Mouse (Mus musculus) embryonic facial prominence, embryonic 14.5 days (tissue): Measurements from ENCODE around the gene Gm13290. TPM values are rescaled to one million over a fixed set of nuclear protein-coding genes. Genes with fewer than 3 reads are reported as not detected.
"Not testable (repeated sequence)": the region's sequence is repeated elsewhere in the genome, so short reads cannot be mapped to it uniquely, and the experiment has no call there.

Experiments used
- ATAC-seq: fragments of 200-750 bp; cut with Nextera tagmentation; 2 replicates; pipeline ENCODE4 v1.8.0; 2017; ENCODE audit warnings: low read depth, moderate number of reproducible peaks, moderate TSS enrichment
- DNase-seq: peaks from one replicate; pipeline ENCODE4 v3.0.0-alpha.2; 2015; ENCODE audit warnings: low spot score
- H3K27ac ChIP-seq: fragments of 300-500 bp; sonication (generic); replicated peaks from 2 replicates; pipeline ENCODE4 v1.5.1; 2014; ENCODE audit warnings: low read depth, mild to moderate bottlenecking, low read length, moderate library complexity
- H3K27me3 ChIP-seq: fragments of 300-500 bp; sonication (generic); replicated peaks from 2 replicates; pipeline ENCODE4 v1.6.1; 2014; ENCODE audit warnings: low read length; ENCODE audit not compliant: control insufficient read depth, insufficient read depth
- H3K36me3 ChIP-seq: fragments of 300-500 bp; sonication (generic); 2 replicates; pipeline ENCODE4 v1.6.1; 2014; ENCODE audit warnings: low read length, mixed read lengths; ENCODE audit not compliant: control insufficient read depth, insufficient read depth
- H3K4me1 ChIP-seq: fragments of 300-500 bp; sonication (generic); 2 replicates; pipeline ENCODE4 v1.6.1; 2014; ENCODE audit warnings: antibody characterized with exemption, low read length; ENCODE audit not compliant: control insufficient read depth, insufficient read depth
- H3K4me2 ChIP-seq: fragments of 300-500 bp; sonication (generic); 2 replicates; pipeline ENCODE4 v1.6.1; 2014; ENCODE audit warnings: low read depth, mild to moderate bottlenecking, low read length, moderate library complexity, mixed read lengths
- H3K4me3 ChIP-seq: fragments of 300-500 bp; sonication (generic); 2 replicates; pipeline ENCODE4 v1.5.1; 2014; ENCODE audit warnings: low read depth, mild to moderate bottlenecking, low read length
- H3K9ac ChIP-seq: fragments of 300-500 bp; sonication (generic); 2 replicates; pipeline ENCODE4 v1.6.1; 2014; ENCODE audit warnings: low read depth, mild to moderate bottlenecking, low read length, moderate library complexity, mixed read lengths
- H3K9me3 ChIP-seq: fragments of 300-500 bp; sonication (generic); 2 replicates; pipeline ENCODE4 v1.6.1; 2016; ENCODE audit warnings: low read length; ENCODE audit not compliant: control insufficient read depth
- WGBS: fragments of 180-500 bp; shearing (Covaris S2); extraction: QIAGEN DNeasy Blood & Tissue Kit; methylation state at CpG from one replicate; pipeline ENCODE4 v1.1.7; 2014; 5-methylcytosine and 5-hydroxymethylcytosine counted together
- polyA plus RNA-seq: library from polyadenylated mRNA; unstranded; fragments of >200 nt; fragmentation: Nextera tagmentation; extraction: Ambion mirVana; gene quantifications from 2 replicates; pipeline ENCODE4 v1.2.1, GENCODE M21; 2014

Gm13290 gene
- polyA plus RNA-seq, 1 experiment from 2014 or later = not detected

GRCm38 (mm10) chr4:88763384-88764018 lies 10.1 kb upstream of the Gm13290 start:
- peak overlapping the region; percentile 53; the same call in 1 of the 2 replicates for H3K9ac ChIP-seq
- not testable (repeated sequence) for H3K4me1 ChIP-seq, H3K36me3 ChIP-seq, H3K27me3 ChIP-seq, ATAC-seq, H3K9me3 ChIP-seq
- 6% methylated on average over 12 of the region's 42 CpGs for WGBS
- DNase-seq = peak; percentile 85
- peak overlapping the region; percentile 49 for H3K4me2 ChIP-seq
- peak overlapping the region; percentile 52; the same call in 1 of the 2 replicates for H3K27ac ChIP-seq
- peak overlapping the region; percentile 35 for H3K4me3 ChIP-seq

GRCm38 (mm10) chr4:88776622-88777021 lies 3.0 kb downstream of the Gm13290 start, which contains the start of gene Gm13289:
Gene Gm13289, plus strand, starts transcription at chr4:88776922.
- not testable (repeated sequence) for H3K4me1 ChIP-seq, ATAC-seq, H3K4me3 ChIP-seq, H3K4me2 ChIP-seq, H3K9me3 ChIP-seq, H3K27ac ChIP-seq, H3K9ac ChIP-seq, DNase-seq, H3K27me3 ChIP-seq, H3K36me3 ChIP-seq
- WGBS = no CpG with 5 or more reads among the region's 29 CpGs

- not testable (repeated sequence) for H3K4me3 ChIP-seq, H3K4me1 ChIP-seq, DNase-seq, H3K27me3 ChIP-seq, H3K9ac ChIP-seq, H3K27ac ChIP-seq, H3K4me2 ChIP-seq, ATAC-seq, H3K36me3 ChIP-seq, H3K9me3 ChIP-seq
- WGBS = no CpG with 5 or more reads among the region's 29 CpGs
These were observed 5.9 kb downstream of the Gm13290 start, which contains the start of gene Gm13272 for GRCm38 (mm10) chr4:88779550-88779949. Gene Gm13272, plus strand, starts transcription at chr4:88779850.

GRCm38 (mm10) chr4:88780320-88780719 lies 6.7 kb downstream of the Gm13290 start:
- not testable (repeated sequence) for H3K9me3 ChIP-seq, H3K27ac ChIP-seq, H3K9ac ChIP-seq, ATAC-seq, H3K4me1 ChIP-seq, H3K36me3 ChIP-seq, DNase-seq, H3K4me3 ChIP-seq, H3K4me2 ChIP-seq, H3K27me3 ChIP-seq
- WGBS = 47% methylated on average over 10 of the region's 18 CpGs

GRCm38 (mm10) chr4:88781831-88782230 lies 8.2 kb downstream of the Gm13290 start, which contains the start of gene Ifnz:
Gene Ifnz, plus strand, starts transcription at chr4:88782131.
- 30% methylated on average over 4 of the region's 7 CpGs for WGBS
- H3K27ac ChIP-seq, DNase-seq, H3K9me3 ChIP-seq, ATAC-seq, H3K36me3 ChIP-seq, H3K27me3 ChIP-seq, H3K9ac ChIP-seq, H3K4me1 ChIP-seq: not testable (repeated sequence)
- Histone ChIP-seq H3K4me3 (peak within 1 kb of the TSS; percentile 20; the same call in 1 of the 2 replicates), H3K4me2 (peak within 1 kb of the TSS; percentile 36; the same call in 1 of the 2 replicates)

- H3K9ac ChIP-seq, H3K27me3 ChIP-seq, H3K4me1 ChIP-seq, ATAC-seq, H3K9me3 ChIP-seq, H3K27ac ChIP-seq, H3K36me3 ChIP-seq, DNase-seq: not testable (repeated sequence)
- WGBS = no CpG with 5 or more reads among the region's 31 CpGs
- Histone ChIP-seq H3K4me3 (peak overlapping the region; percentile 20; the same call in 1 of the 2 replicates), H3K4me2 (peak overlapping the region; percentile 36; the same call in 1 of the 2 replicates)
These were observed 8.7 kb downstream of the Gm13290 start for GRCm38 (mm10) chr4:88782335-88782734.

- ATAC-seq, H3K27ac ChIP-seq, H3K4me3 ChIP-seq, H3K36me3 ChIP-seq, H3K9ac ChIP-seq, H3K9me3 ChIP-seq, H3K27me3 ChIP-seq, H3K4me1 ChIP-seq, DNase-seq, H3K4me2 ChIP-seq: not testable (repeated sequence)
- no CpG with 5 or more reads among the region's 27 CpGs for WGBS
These were observed 11.8 kb downstream of the Gm13290 start, which contains the start of gene Gm13276 for GRCm38 (mm10) chr4:88785409-88785808. Gene Gm13276, plus strand, starts transcription at chr4:88785709.

- not testable (repeated sequence) for DNase-seq, H3K4me1 ChIP-seq, ATAC-seq, H3K36me3 ChIP-seq, H3K4me3 ChIP-seq, H3K27me3 ChIP-seq, H3K27ac ChIP-seq, H3K9me3 ChIP-seq, H3K4me2 ChIP-seq, H3K9ac ChIP-seq
- WGBS = no CpG with 5 or more reads among the region's 28 CpGs
These were observed 14.8 kb downstream of the Gm13290 start, which contains the start of gene Gm13277 for GRCm38 (mm10) chr4:88788402-88788801. Gene Gm13277, plus strand, starts transcription at chr4:88788632.

DNA sequence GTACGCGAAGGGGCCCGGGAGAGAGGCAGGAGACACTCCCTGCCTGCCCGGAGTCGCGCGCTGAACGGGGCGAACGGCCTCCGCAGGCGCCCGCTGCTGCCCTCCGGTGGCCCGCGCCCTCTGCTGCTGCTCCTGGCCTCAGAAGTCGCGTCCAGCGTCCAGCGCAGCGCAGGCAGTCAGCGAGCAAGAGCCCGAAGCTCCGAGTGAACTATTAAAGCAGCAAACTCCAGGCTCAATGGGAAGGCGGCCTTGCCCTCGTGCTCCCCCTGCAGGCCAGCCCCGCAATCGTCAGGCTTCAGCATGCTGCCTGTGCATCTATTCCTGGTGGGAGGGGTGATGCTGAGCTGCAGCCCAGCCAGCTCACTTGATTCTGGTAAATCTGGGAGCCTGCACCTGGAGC lies 17.6 kb downstream of the Gm13290 start, which contains the start of gene Gm13278:
Gm13278 (plus strand) TSS at position 301 of the 400 bp plus-strand sequence.
- H3K9ac ChIP-seq, H3K4me1 ChIP-seq, ATAC-seq, H3K36me3 ChIP-seq, H3K27ac ChIP-seq, H3K4me2 ChIP-seq, H3K9me3 ChIP-seq, DNase-seq, H3K27me3 ChIP-seq, H3K4me3 ChIP-seq: not testable (repeated sequence)
- WGBS = no CpG with 5 or more reads among the region's 28 CpGs
